Mouse (Mus musculus) megakaryocyte progenitor cell, adult 5-6 weeks (primary cell): ENCODE data around the gene Ptprj. TPM values are rescaled to one million over a fixed set of nuclear protein-coding genes. Genes with fewer than 3 reads are reported as not detected.
A peak's percentile ranks its signal among the peaks of the same experiment; 100 is the strongest.

Source experiments
- ATAC-seq: replicated peaks from 2 replicates; pipeline ENCODE4 v1.8.0; 2016; ENCODE audit warnings: mild to moderate bottlenecking, moderate TSS enrichment, inconsistent platforms; ENCODE audit not compliant: poor library complexity
- total RNA-seq, 2 experiments: library from RNA; stranded (forward) in 1 of 2; stranded (reverse) in 1 of 2; fragments of 157-497, 149-512 nt in 1 of 2; fragments of 200-1000 nt in 1 of 2; gene quantifications; 2 replicates each; pipeline versions ENCODE4 v1.2.3 to v1.2.4; 2015 to 2017

Gene Ptprj
- total RNA-seq, 2 experiments from 2014 or later: 15.4 to 20.2 TPM

DNA sequence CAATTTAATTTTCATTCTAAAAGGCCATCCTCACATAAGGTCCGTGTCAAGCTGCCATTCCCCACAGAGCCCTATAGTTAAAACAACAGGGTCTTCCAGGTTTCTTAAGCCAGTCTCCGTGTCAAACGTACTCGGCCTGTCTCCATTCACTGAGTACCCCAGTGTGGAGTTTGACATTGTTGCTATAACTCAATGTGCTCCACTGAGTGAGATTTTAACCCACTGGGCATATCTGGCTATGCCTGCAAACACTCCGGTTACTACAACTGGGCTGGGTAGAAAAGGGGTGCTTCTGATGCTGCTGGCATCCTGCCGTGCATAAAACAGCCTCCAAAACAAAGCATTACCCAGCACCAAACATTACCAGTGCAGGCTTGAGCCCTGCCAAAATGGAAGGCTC is 53.5 kb downstream of the Ptprj start:
- ATAC-seq: no peak

DNA sequence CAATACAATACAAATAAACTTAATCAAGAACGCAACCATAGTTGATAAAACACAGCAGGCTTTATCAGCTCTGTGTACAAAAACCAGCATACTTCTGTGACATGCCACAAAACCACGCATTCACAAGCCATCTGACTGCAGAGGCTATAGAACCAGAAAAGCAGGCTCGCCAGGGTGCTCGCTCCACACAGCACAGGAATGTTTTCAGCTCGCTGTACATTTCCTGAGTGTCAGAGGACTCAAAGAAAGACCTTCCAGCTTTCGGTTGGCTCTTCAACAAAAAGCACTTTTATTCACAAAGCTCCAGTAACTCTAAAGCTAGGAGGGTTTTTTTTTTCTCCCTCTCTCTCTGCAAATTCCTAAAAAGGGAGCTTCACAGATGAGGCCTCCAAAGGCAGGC is 53.9 kb downstream of the Ptprj start:
- ATAC-seq: 0 out of 2 replicates have a peak, but pooled peaks have one; percentile 5

DNA sequence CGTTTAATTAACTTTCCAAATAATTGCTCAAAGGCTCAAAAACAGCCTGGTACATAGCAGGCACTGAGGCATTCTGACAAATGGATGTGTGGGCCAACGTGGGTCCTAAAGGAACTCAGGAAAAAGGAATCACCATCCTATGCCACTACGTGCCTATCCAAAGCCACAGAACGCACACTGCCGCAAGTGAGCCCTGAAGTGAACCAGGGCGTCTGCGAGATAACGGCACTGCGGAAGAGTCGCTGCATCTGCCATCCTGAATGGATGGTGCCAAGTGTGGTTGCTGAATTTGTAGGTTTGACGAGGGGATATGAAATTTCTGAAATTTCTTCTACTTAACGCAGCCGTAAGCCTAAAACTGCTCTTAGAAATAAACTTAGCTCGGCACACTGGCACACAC is 54.6 kb downstream of the Ptprj start:
- peak; percentile 68 for ATAC-seq

DNA sequence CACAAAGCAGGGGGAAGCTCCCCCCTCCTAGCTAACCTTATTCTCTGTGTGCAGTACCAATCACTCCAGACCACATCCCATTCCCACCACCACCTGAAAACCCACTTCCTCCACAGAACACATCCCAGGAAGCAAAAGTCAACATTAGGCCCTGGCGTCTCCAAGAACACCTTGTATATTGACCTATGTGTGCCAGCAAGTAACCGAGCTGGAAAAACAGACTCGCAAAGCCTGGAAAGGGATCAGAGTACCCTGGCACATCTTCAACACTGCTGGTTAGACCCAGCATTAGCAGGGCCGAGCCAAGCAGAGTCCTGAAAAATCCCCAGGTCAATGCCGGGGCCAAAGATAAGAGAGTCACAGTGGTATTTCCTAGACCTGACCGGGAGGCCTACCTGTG is 58.0 kb downstream of the Ptprj start:
- ATAC-seq: no peak

DNA sequence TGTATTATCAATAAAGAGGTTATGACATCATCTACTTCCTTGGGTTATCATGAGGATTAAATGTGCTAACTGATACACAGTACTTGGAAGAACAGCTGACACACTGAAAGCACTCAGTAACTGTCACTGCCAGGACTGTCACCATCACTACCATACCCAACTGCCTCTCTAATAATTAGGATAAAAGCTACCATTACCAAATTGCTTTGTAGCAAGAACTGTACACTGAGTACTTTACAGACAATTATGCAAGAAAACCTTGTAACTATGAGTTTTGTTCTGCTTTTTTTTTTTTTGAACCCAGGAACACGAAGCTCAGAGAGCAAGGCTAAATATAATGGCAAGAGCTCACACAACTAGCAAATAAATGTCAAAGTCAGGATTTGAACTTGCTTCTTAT is 58.5 kb downstream of the Ptprj start:
- peak; percentile 56 for ATAC-seq

DNA sequence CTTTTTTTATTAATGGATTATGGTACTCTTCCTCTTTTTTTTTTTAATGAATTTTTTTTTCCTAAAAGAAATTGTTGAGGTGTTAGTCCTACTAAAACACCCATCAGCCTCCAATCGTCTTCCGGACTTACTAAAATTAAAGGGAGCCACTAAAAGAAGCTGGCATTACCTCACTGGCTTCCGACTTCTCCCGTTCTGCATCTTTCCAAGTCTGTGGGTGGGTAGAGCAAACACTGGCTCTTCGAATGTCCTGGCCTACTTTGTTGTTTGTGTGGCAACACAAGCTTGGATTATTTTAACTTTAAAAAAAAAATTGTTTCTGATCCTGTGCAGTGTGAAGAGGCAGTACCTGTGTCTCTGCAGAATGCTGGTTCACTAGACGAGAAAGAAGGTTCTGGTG is 62.2 kb downstream of the Ptprj start:
- no peak for ATAC-seq

DNA sequence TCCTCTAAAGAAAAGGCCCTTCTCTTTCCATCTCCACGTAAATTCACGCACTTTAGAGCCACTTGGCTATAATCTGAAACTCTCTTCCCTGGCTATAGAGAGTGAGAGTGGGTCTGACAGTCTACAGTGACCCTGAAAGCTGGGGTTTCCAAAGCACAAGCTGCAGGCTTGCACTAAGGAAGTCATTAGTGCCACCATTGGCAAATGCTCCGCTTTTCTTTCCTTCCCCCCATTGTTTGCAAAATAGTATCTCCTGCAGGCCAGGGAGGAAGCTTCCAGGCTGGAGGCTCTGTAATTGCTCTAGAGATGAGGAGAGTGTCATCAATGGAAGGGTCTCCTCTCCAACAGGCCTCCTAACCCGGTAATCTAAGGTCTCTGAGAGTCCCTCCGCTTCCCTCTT is 65.5 kb downstream of the Ptprj start:
- peak; percentile 65 for ATAC-seq

DNA sequence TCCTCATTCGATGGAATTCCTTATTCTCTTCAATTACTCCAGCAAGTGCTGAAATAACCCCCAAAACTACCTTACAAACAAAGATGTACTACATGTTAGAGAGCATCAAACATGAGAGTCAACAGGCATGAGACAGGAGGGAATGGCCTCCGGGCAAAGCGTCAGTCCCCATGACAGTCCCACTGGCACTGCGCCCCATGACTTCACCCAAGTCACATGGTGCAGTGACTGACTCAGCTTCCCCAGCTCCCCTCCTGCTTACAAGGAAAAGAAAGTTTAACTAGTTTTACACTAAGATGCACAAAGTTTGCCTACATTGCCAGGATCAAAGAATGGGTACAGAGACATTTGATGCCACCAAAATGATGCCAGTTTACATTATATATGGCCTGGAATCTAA is 71.2 kb downstream of the Ptprj start:
- no peak for ATAC-seq

DNA sequence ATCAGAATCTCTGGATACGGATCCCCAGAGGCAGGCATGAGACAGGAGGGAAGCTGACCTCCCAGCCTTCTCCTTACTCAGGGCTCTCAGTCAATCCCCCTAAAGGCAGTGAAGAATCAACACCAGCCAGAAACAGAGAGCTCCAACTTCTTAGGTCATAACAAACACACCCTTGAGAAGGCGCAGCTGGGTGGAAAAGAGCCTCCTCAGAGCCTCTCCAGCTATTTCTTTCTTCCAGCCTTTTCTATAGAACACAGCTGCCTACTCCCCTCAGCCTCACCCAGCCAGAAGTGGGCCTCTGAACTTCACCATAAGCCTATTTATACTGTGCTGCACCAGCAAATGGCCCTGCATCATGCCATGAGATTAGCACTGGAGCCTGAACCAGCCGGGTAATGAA is 74.3 kb downstream of the Ptprj start:
- ATAC-seq: no peak

DNA sequence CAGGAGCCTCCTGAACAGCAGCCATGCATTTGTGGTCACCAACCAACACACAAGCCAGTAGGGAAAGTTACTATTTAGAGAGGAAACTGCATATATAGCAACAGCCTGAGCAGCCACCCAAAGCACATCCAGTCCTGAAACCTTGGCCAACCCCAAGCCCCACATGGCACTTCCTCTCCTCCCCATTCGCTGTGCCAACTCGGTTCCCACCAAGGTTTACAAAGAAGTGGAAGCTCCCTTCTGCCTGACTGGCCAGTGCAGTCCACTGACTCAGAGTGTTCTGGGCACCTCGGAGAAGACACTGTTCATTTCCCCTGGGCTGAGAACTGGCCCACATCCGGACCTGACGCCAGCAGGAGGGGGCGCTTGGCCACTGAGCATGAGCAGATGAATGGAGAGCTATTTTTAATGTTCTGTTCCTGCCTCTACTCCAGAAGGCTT is 75.7 kb downstream of the Ptprj start:
- ATAC-seq: peak; percentile 78

DNA sequence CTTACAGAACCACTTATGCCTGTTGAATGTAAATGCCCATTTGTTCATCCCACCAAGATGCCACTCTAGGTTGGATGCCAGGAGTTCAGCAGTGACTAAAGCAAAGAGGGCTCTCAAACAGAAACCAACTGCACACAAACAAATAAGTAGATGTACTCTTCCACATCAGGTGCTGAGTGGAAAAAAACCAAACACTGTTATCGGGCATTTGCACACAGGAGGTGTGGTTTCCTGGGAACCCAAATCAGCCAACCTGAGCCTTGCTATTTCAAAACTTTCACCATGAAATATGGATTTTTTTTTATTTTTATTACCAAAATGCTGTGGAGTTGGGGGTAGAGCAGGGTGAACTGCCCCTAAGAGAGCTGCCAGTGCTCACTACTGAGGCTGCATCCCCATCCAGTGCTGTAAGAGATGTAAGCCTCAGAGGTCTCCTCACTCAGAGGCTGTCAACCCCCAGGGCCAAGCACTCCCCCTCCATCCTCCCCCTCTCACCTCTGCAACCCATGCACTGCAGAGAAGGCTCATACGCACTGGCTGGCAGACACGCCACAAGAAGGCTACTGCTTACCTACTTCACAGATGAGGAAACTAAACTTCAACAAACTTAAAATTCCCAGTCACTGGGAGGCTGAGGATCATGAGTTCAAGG is 77.1 kb downstream of the Ptprj start:
- ATAC-seq: peak; percentile 63

DNA sequence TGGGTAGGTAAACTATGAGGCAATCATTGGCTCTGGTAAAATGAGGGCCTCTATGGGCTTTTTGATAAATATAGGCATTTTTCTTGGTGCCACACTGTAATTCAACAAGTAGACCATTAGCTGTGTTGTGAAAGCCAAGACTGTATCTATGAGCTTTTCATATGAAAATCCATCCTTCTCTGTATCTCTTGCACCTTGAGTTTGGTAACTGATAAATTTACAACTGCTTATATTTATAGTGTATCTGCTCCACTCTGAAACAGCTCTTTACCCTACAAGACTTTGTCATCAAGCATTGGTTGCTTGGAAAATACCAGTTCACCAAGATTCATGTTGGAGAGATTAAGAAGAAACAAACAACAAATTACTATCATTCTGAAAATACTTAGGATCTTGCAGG is 77.7 kb downstream of the Ptprj start:
- ATAC-seq: no peak

DNA sequence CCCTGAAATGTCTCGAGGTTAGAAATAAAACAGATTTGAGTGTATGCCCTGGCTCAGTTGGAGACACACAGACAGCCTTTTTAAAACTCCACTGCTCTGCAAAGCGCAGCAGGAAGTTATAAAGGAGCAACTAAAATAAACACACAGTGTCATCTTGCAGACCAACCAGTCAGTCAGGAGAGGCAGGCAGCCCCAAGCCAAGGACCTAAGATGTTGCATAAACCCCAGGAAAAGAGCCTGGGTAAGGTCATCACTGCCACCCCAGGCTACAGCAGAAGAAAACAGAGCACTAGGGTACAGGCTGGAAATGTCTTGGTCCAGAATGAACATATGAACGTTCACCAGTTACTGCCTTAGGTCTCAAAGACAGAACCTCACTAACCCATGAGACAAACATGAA is 78.7 kb downstream of the Ptprj start:
- no peak for ATAC-seq

DNA sequence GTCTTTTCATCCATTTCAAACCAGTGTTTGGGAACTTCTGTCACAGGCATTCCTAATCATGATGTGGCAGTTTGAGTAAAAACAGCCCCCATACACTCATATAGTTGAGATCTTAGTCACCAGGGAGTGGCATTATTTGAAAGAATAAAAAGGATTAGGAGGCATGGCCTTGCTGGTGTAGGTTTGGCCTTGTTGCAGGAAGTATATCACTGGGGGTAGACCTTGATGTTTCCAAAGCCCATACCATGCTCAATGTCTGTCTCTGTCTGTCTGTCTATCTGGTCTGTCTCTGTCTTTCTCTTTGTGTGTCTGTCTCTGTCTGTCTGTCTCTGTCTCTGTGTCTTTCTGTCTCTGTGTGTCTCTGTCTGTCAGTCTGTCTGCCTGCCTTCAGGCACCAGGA is 79.6 kb downstream of the Ptprj start:
- no peak for ATAC-seq

DNA sequence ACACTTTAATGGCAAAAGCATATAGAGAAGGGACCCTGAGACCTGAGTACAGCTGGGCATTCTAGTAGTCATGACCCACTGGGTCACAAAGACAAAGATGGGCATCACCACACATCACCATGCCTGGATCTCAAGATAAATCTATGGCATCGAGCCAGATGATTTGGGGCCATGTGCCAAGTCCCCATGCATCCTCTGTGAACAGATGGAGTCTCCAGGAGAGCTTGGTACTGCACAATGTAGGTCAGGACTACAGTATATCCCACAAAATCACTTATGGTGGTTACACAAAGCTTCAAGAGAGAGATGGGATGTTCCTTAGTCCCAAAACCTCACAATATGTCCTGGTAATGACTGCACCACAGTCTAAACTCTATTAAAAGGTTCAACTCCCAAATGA is 81.4 kb downstream of the Ptprj start:
- ATAC-seq: no peak

DNA sequence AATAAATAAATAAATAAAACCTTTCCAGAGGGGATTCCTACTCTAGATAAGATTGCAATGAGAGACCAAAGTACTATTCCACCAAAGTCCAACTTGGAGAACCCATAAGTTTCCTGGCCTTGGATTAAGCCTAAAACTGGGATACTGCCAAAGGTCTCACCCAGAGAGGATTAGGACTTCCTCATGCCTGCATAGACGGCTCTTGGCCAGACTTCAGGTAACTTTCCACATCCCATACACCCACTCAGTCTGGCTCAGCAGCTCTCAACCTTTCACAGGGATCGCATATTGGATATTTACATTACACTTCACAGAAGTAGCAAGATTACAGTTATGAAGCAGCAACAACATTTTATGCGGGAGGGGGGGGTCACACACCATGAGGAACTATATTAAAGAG is 82.9 kb downstream of the Ptprj start:
- no peak for ATAC-seq

DNA sequence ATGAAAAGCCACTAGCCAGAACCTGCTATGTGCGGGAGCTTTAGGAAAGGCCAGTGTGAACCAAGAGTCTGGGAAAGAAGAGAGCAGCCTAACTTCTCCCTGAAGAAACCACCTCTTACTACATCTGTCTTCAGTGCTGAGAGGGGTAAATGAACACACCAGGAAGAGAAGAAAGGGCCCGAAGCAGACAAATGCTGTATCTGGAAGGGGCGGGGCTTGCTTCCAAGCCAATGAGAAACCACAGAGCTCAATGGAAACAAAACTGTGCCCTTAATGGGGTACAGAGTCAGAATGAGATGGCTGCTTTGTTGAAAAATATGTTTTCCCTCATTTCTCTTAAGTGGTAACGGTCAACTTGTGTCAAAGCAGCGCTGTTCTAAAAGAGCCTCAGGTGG is 83.8 kb downstream of the Ptprj start:
- ATAC-seq: peak; percentile 56

DNA sequence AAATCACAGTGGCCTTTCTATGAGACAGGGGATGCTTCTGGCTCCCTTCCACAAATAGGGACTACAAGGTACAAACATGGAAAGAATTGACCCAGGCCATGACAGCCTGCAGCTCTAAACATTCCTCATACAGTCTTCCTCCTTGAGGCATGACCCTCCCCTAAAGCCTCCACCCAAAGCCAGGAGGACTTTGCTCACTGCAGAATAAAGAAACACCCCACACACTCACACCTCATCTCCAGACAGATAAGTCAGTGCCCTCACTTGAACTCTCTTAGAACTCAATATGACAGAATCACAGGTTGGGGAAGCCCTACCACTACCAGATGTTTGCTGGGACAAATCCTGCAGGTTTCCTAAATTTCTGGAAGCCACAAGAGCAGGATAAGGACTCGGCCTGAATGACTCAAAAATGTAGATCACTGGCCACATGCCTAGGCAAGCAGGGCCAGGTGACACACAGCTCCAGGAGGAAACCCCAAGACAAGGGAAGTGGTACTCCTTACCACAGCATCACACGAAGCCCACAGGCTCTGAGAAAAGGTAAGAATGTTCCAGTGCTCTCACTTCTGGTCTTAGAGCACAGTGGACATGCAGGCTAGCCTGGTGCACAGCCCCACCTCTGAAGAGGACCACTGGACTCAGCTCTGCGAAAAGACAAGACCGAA is 84.3 kb downstream of the Ptprj start:
- ATAC-seq: peak; percentile 24; the same call in 1 of the 2 replicates

DNA sequence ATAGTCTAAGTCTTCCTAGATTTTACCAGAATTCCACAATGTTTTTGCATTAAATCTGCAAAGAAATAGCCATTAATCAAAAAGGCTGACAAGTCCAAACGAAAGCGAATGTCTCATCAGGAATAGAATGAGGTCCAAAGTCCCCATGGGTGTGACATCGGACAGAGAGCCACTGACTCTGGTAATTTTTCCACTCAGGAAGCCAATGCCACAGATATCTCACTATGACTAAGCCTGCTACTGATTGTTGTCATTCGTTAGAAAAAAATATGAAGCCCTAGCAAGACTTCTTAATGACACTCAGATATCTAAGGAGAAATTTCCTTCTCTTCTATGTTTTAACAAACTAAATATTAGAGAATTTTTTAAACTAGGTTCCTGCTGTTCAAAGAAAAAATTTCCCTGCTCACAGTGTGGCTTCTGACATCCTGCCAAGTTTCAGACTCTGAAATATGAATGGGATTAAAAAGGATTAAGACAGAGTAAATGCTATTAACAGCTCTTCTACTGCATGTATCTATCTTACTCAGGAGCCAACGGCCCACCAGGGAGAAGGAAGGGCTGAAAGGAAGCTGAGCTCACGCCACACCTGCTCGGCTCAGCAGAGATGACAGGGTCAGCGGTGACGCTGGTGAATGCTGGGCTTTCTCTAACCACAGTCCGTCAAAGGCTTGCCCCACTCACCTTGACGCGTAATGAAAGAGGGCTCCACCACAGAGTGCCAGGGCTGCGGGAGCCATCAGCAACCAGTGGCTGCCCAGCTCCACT is 90.0 kb downstream of the Ptprj start:
- peak; percentile 42 for ATAC-seq

DNA sequence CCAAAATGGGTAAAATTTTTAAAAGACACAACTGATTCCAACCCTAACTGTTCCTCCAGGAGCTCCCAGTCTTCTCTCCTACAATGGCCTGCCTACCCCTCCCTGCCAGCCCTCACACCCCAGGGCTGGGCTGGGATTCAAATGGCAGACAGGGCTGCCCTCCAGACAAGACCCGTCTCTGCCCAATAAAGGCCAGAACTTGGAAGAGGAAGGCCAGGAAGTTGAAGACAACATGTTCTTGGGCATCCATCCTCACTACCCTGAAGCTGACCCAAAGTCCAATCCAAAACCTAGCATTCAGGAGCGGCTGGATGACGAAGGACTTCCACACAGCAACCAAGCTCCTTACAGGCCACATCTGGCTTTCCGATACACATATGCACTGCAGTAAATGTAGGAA is 90.6 kb downstream of the Ptprj start:
- ATAC-seq: no peak

DNA sequence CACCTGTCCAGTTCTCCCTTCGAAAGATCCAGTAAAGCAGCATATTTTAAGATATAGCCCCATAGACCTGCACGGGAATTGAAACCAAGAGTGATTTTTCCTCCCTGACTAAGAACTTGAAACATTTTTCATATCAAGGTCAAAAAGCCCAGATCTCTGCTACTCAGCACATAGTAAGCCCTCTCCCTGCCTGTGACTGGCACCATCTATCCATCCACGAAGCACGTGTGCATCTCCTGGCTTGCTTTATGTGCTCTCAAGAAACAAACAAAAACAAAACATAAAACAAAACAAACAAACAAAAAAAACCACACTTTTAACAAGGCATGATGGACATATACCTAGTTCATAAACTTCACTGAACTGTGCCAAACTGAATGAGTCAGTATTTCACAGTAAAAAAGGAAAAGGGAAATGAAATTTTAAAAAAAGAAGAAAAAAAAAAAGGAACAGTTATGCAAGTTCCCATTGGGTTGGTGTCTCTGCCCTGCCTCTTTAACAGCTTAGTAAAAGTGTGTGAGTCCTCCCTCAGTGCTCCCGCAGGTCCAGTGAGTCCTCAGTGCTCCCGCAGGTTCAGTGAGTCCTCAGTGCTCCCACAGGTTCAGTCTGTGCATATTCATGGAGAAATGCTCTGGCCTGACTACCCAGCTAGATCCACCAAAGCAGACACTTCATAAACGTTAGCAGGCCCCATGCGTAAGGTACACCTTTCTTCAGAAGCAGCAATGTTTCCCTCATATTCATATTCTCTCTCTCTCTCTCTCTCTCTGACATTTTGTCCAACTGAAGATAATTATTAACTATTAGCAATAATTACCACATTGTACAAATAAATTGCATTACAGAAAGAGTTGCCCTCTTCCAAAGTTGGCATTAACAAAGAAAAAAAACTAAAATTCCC is 91.5 kb downstream of the Ptprj start:
- ATAC-seq: peak; percentile 27
